Mouse (Mus musculus): Measurements from ENCODE around the gene Nlk. TPM values are rescaled to one million over a fixed set of nuclear protein-coding genes. Genes with fewer than 3 reads are reported as not detected.

The Nlk gene
- polyA plus RNA-seq, 1 experiment from 2014 or later, result 33.9 TPM

DNA sequence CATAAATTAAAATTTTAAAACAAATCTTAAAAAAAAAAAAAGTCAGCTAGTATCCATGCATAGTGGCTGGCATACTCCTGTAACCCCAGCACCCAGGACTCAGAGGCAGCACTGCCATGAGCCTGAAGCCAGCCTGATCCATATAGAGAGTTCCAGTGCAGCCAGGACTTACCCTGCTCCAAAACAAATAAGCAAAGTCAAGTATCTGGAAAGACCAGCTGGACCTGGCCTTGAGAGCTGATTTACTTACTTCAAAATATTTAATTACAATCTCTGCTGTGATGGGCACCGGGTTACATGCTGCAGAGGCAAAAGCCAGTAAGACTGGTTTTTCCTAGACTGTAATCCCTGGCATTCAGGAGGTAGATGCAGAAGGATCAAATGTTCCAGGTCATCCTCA, 27.6 kb upstream of the Nlk start:
- no peak overlapping the region for H3K9ac ChIP-seq
- no peaks in the 10 kb centered on the region for H3K36me3 ChIP-seq
- H3K27ac ChIP-seq (replicated peaks), result no peak overlapping the region
- WGBS, result 100% methylated on average over 1 of the region's 1 CpGs
- no peak overlapping the region for H3K4me2 ChIP-seq
- no peak for ATAC-seq (ENCODE audit: low read depth)
- no peaks in the 10 kb centered on the region for H3K4me1 ChIP-seq (replicated peaks)
- H3K9me3 ChIP-seq, result no peaks in the 10 kb centered on the region
- no peak overlapping the region for H3K4me3 ChIP-seq
- no peaks in the 10 kb centered on the region for H3K27me3 ChIP-seq

DNA sequence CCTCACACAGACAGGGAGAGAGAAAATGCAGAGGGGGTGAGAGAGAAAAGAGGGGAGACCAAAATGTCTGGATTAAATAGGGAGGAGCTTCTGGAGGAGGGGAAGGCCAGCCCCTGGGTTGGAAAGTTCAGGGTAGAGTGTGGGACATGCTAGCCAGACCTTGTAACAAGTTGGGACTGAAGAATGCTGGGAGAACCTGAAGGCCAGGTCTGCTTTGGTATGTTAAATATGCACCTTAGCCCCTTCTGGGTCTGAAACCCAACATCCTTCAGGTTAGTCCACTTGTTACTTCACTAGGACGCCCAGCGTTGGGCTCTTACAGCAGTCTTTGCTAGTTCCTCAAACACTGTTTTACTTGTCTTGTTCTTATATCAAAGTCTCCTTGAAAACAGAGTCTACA, 24.2 kb upstream of the Nlk start:
- H3K4me1 ChIP-seq (replicated peaks), result no peaks in the 10 kb centered on the region
- no peaks in the 10 kb centered on the region for H3K27me3 ChIP-seq
- H3K4me2 ChIP-seq, result no peak overlapping the region
- WGBS, result 95% methylated on average over 2 of the region's 2 CpGs
- no peaks in the 10 kb centered on the region for H3K9me3 ChIP-seq
- ATAC-seq (ENCODE audit: low read depth), result no peak
- H3K36me3 ChIP-seq, result no peaks in the 10 kb centered on the region
- no peak overlapping the region for H3K27ac ChIP-seq (replicated peaks)
- H3K9ac ChIP-seq, result no peak overlapping the region
- no peak overlapping the region for H3K4me3 ChIP-seq

- no peaks in the 10 kb centered on the region for H3K36me3 ChIP-seq
- H3K4me2 ChIP-seq, result no peak overlapping the region
- ATAC-seq (ENCODE audit: low read depth), result no peak
- no peaks in the 10 kb centered on the region for H3K4me1 ChIP-seq (replicated peaks)
- no peaks in the 10 kb centered on the region for H3K27me3 ChIP-seq
- H3K9ac ChIP-seq, result no peak overlapping the region
- no peaks in the 10 kb centered on the region for H3K9me3 ChIP-seq
- no peak overlapping the region for H3K27ac ChIP-seq (replicated peaks)
- 59% methylated on average over 4 of the region's 4 CpGs for WGBS
- no peak overlapping the region for H3K4me3 ChIP-seq
These were observed 20.5 kb upstream of the Nlk start for GRCm38 (mm10) chr11:78717655-78718054.

- Histone ChIP-seq H3K36me3 (no peaks in the 10 kb centered on the region), H3K27me3 (no peaks in the 10 kb centered on the region), H3K27ac (replicated peaks) (no peak overlapping the region), H3K9me3 (no peaks in the 10 kb centered on the region), H3K9ac (no peak overlapping the region), H3K4me1 (replicated peaks) (no peaks in the 10 kb centered on the region), H3K4me2 (no peak overlapping the region), H3K4me3 (no peak overlapping the region)
- ATAC-seq (ENCODE audit: low read depth), result no peak
- WGBS, result 90% methylated on average over 2 of the region's 2 CpGs
These were observed 11.5 kb upstream of the Nlk start for GRCm38 (mm10) chr11:78708642-78709041.

DNA sequence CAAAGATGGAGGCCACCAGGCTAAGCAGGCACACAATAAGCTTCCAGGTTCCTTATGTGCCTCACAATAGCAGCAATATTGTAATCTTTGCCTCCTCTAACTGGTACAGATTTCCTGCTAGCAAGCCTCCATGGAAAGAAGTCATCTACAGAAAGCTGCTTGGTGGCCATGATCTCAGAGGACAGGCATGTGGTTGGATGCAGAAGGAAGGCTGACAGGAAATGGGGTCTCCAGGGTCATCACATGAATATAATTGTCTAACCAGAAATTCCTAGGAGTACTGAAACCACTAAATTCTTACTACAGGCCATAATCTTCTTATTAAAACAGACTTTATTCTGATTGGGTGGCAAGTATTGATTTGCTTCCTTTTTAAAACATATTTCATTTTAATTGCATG, 8.9 kb upstream of the Nlk start:
- Histone ChIP-seq H3K36me3 (no peaks in the 10 kb centered on the region), H3K27ac (replicated peaks) (no peak overlapping the region), H3K4me2 (no peak overlapping the region), H3K4me1 (replicated peaks) (no peaks in the 10 kb centered on the region), H3K9me3 (no peaks in the 10 kb centered on the region), H3K27me3 (no peaks in the 10 kb centered on the region), H3K9ac (no peak overlapping the region), H3K4me3 (no peak overlapping the region)
- no peak for ATAC-seq (ENCODE audit: low read depth)

- Histone ChIP-seq H3K4me3 (no peak overlapping the region), H3K36me3 (no peaks in the 10 kb centered on the region), H3K27me3 (no peaks in the 10 kb centered on the region), H3K9ac (no peak overlapping the region), H3K4me1 (replicated peaks) (no peaks in the 10 kb centered on the region), H3K9me3 (no peaks in the 10 kb centered on the region), H3K27ac (replicated peaks) (no peak overlapping the region), H3K4me2 (no peak overlapping the region)
- 81% methylated on average over 5 of the region's 5 CpGs for WGBS
- ATAC-seq (ENCODE audit: low read depth), result no peak
These were observed 5.9 kb upstream of the Nlk start for GRCm38 (mm10) chr11:78703085-78703484.

GRCm38 (mm10) chr11:78702319-78702718, 5.1 kb upstream of the Nlk start:
- H3K9ac ChIP-seq, result no peak overlapping the region
- H3K27me3 ChIP-seq, result no peaks in the 10 kb centered on the region
- H3K9me3 ChIP-seq, result no peaks in the 10 kb centered on the region
- WGBS, result 75% methylated on average over 3 of the region's 3 CpGs
- H3K4me3 ChIP-seq, result no peak overlapping the region
- no peaks in the 10 kb centered on the region for H3K4me1 ChIP-seq (replicated peaks)
- H3K36me3 ChIP-seq, result no peaks in the 10 kb centered on the region
- H3K27ac ChIP-seq (replicated peaks), result no peak overlapping the region
- ATAC-seq (ENCODE audit: low read depth), result no peak
- H3K4me2 ChIP-seq, result no peak overlapping the region

DNA sequence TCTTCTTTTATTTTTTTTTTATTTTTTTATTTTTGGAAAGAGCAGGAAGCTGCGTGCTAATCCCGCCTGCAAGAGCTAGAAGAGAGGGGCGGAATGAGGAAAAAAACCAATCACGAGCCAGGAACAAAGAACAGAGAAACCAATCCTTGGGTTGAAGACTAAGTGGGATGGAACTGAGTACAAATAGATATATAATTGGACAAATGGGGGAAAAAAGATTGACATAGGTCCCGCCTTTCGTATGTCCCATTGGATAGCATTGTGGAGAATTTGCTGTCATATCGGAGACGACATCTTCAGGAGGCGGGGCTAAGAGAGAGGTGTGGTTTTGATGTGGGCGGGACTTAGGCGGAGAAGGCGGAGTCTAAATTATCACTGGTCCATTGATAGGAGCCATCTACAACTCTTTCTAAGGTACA, 589 bp upstream of the Nlk start:
- ATAC-seq (ENCODE audit: low read depth), result peak; percentile 95
- Histone ChIP-seq H3K4me1 (replicated peaks) (peaks cover 40% of the 10 kb centered on the region), H3K36me3 (no peaks in the 10 kb centered on the region), H3K27ac (replicated peaks) (peak overlapping the region; percentile 85), H3K9me3 (no peaks in the 10 kb centered on the region), H3K4me2 (peak overlapping the region; percentile 41), H3K4me3 (peak overlapping the region; percentile 88), H3K27me3 (no peaks in the 10 kb centered on the region), H3K9ac (peak overlapping the region; percentile 58)
- under 1% methylated on average over 12 of the region's 12 CpGs for WGBS

DNA sequence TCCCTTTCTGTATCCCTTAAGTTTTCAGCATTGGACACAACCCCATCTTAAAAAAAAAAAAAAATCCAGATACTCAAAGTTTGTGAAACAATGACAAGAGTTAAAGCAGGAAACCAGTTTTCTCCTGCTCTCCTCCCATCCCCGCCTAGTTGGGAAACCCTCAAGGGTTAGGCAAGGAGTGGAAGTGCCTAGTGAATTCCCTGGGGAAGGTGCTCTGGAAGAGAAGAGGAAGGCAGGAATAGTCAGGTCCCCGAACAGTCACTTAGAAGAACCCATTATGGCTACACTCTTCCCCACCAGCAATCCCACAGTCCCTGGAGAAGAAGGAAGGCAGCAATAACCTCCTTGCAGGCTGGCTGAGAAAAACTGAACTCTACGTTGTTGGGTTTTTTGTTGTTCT, 2.9 kb downstream of the Nlk start:
- H3K9ac ChIP-seq, result 0 out of 2 replicates have a peak overlapping the region, but pooled peaks have one; percentile 18
- H3K27me3 ChIP-seq, result no peaks in the 10 kb centered on the region
- peaks cover 69% of the 10 kb centered on the region for H3K4me1 ChIP-seq (replicated peaks)
- WGBS, result 47% methylated on average over 3 of the region's 3 CpGs
- H3K4me2 ChIP-seq, result peak overlapping the region; percentile 72
- no peaks in the 10 kb centered on the region for H3K36me3 ChIP-seq
- no peaks in the 10 kb centered on the region for H3K9me3 ChIP-seq
- peak overlapping the region; percentile 88 for H3K4me3 ChIP-seq
- 0 out of 2 replicates have a peak overlapping the region, but pooled peaks have one; percentile 9 for H3K27ac ChIP-seq (replicated peaks)
- ATAC-seq (ENCODE audit: low read depth), result no peak

DNA sequence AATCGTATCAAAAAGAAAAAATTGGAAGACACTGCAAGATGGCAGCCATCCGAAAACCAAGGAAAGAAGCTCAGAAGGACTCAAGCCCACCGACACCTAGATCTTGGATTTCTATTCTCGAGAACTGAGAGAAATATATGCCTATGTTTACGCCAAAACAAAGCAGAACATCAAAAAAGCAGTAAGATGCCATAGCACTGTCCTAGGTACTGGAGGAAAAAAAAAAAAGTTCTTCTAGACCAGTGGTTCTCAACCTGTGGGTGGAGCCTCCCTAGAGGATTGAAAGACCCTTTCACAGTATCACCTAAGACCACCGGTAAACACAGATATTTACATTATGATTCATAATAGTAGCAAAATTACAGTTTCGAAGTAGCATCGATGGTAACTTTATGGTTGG, 3.9 kb downstream of the Nlk start:
- WGBS, result 94% methylated on average over 8 of the region's 8 CpGs
- Histone ChIP-seq H3K27ac (replicated peaks) (no peak overlapping the region), H3K27me3 (no peaks in the 10 kb centered on the region), H3K4me2 (peak overlapping the region; percentile 72), H3K4me3 (no peak overlapping the region), H3K9me3 (no peaks in the 10 kb centered on the region), H3K4me1 (replicated peaks) (peaks cover 79% of the 10 kb centered on the region), H3K36me3 (no peaks in the 10 kb centered on the region), H3K9ac (no peak overlapping the region)
- ATAC-seq (ENCODE audit: low read depth), result no peak

DNA sequence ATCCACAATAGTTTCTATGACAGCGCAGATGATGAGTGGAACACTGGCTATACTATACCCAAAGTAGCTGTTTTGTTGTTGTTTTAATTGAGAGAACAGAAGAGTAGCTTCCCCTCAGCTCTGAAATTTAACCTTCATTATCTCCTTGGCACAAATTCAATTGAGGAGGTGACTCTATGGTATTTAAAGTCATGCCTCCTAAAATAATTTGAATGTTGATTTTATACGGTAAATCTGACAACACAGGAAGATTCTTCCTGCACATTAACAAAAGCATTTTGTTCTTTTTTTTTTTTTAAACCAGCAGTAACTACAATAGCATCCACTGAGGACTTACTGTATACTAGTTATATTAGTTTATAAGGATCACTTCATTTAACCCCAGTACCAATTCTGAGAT, 6.0 kb downstream of the Nlk start:
- Histone ChIP-seq H3K27ac (replicated peaks) (no peak overlapping the region), H3K4me1 (replicated peaks) (peaks cover 82% of the 10 kb centered on the region), H3K9me3 (no peaks in the 10 kb centered on the region), H3K4me3 (no peak overlapping the region), H3K27me3 (no peaks in the 10 kb centered on the region), H3K4me2 (no peak overlapping the region), H3K36me3 (no peaks in the 10 kb centered on the region), H3K9ac (no peak overlapping the region)
- WGBS, result 61% methylated on average over 2 of the region's 2 CpGs
- ATAC-seq (ENCODE audit: low read depth), result no peak

- H3K27me3 ChIP-seq, result no peaks in the 10 kb centered on the region
- no peaks in the 10 kb centered on the region for H3K36me3 ChIP-seq
- no peak overlapping the region for H3K4me2 ChIP-seq
- H3K27ac ChIP-seq (replicated peaks), result no peak overlapping the region
- 83% methylated on average over 3 of the region's 3 CpGs for WGBS
- no peak overlapping the region for H3K9ac ChIP-seq
- no peak for ATAC-seq (ENCODE audit: low read depth)
- no peak overlapping the region for H3K4me3 ChIP-seq
- no peaks in the 10 kb centered on the region for H3K9me3 ChIP-seq
- H3K4me1 ChIP-seq (replicated peaks), result peaks cover 75% of the 10 kb centered on the region
These were observed 6.6 kb downstream of the Nlk start for GRCm38 (mm10) chr11:78690547-78690946.

GRCm38 (mm10) chr11:78681058-78681457, 16.1 kb downstream of the Nlk start:
- Histone ChIP-seq H3K4me1 (replicated peaks) (peaks cover 6% of the 10 kb centered on the region; the same call in 1 of the 2 replicates), H3K27ac (replicated peaks) (no peak overlapping the region), H3K9ac (no peak overlapping the region), H3K9me3 (no peaks in the 10 kb centered on the region), H3K4me2 (no peak overlapping the region), H3K36me3 (peaks cover 11% of the 10 kb centered on the region; the same call in 1 of the 2 replicates), H3K4me3 (no peak overlapping the region), H3K27me3 (no peaks in the 10 kb centered on the region)
- no peak for ATAC-seq (ENCODE audit: low read depth)
- WGBS, result 87% methylated on average over 3 of the region's 3 CpGs

Data from neural tube, embryonic 13.5 days (tissue).